Mouse (Mus musculus) cortical plate, adult 2 months (tissue): ENCODE measurements at regions not wholly inside any gene's neighbourhood (a gene's known extent, or its start where the extent isn't known, plus 50 kb on each side); places are given as distances from the start of the nearest gene placed in this dataset.

ENCODE experiments used
- CTCF ChIP-seq: fragments of 200-500 bp; IDR thresholded peaks from 2 replicates; pipeline ENCODE4 v1.5.1; 2011; ENCODE audit warnings: mild to moderate bottlenecking, control low read depth, low read length; ENCODE audit not compliant: insufficient read depth; ENCODE audit errors: extremely low read depth
- POLR2A ChIP-seq: fragments of 200-500 bp; IDR thresholded peaks from 2 replicates; pipeline ENCODE4 v1.6.1; 2011; ENCODE audit warnings: mild to moderate bottlenecking, low read length, control low read depth; ENCODE audit not compliant: insufficient read depth; ENCODE audit errors: extremely low read depth

DNA sequence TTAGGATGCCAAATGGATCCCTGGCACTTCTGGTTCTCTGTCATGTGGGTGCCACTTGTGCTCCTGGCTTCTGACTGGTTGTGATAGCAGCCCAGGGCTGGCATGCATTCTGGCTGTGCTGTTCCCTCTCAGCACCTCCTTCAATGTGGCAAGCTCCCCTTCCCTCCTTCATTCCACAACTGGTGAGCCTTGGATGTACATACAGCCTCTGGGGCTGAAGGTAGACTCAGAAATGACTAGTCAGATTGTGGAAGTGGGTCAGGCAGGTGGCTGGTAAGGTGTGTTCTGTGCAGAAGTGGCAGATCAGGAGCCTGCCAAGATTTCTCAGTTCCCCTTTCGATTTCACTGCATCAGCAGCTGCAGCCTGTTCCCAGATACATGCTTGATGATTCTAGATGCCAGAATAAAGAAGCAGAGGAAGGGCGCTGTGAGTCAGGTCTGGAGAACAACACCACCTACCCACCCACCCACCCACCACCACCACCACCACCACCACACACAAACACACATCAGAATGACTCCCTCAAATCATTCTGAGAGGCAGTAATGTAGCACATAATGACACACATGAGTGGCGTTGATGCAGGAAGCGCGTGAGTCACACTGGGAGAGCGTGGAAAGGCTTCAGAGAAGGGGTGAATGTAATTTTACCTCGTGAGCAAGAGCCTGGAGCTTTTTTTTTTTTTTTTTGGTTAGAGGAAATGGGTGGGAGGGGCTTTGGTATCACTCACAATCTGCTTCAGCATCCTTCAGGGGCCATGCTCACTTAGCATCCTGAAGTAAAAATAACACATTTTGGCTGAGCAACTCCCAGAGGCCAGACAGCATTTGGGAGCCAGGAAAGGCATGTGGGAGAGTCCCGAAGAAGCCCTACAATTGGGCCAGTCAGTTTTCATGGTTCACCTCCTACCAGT is 104.6 kb upstream of the Eci2 start:
- no peak for TF ChIP-seq CTCF
- no peak for TF ChIP-seq POLR2A
